Mouse (Mus musculus) cerebellum, adult (tissue): ENCODE measurements around the gene Dohh.

Experiments
- ATAC-seq: cut with Nextera tagmentation; 2 replicates; pipeline ENCODE4 v1.9.2; 2017; ENCODE audit warnings: mild to moderate bottlenecking, moderate library complexity, mixed read lengths; ENCODE audit not compliant: insufficient number of reproducible peaks, low FRiP score, low TSS enrichment

Dohh gene

DNA sequence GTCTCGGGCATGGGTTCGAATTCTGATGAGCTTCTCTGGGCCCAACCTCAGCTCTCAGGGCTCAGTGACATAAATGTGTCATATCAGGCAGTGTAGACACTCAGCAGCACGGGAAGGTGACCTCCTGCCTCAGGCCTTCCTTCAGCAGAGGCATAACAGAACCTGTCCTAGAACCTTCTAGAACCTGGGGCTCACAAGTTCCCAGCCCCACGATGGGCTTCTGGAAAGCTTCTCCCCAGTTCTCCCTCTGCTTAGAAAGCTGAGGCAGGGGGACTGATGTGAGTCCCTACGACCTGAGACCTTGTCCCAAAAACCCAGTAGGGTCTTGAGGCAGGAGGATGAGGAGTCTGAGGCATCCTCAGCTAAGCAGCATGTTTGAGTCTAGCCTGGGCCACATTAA, 30.9 kb downstream of the Dohh start:
- no peak for ATAC-seq

- no peak for ATAC-seq
These were observed 31.5 kb downstream of the Dohh start for GRCm38 (mm10) chr10:81415549-81416310.

GRCm38 (mm10) chr10:81416581-81417226, 32.5 kb downstream of the Dohh start:
- ATAC-seq: peak; percentile 45; the same call in 1 of the 2 replicates

DNA sequence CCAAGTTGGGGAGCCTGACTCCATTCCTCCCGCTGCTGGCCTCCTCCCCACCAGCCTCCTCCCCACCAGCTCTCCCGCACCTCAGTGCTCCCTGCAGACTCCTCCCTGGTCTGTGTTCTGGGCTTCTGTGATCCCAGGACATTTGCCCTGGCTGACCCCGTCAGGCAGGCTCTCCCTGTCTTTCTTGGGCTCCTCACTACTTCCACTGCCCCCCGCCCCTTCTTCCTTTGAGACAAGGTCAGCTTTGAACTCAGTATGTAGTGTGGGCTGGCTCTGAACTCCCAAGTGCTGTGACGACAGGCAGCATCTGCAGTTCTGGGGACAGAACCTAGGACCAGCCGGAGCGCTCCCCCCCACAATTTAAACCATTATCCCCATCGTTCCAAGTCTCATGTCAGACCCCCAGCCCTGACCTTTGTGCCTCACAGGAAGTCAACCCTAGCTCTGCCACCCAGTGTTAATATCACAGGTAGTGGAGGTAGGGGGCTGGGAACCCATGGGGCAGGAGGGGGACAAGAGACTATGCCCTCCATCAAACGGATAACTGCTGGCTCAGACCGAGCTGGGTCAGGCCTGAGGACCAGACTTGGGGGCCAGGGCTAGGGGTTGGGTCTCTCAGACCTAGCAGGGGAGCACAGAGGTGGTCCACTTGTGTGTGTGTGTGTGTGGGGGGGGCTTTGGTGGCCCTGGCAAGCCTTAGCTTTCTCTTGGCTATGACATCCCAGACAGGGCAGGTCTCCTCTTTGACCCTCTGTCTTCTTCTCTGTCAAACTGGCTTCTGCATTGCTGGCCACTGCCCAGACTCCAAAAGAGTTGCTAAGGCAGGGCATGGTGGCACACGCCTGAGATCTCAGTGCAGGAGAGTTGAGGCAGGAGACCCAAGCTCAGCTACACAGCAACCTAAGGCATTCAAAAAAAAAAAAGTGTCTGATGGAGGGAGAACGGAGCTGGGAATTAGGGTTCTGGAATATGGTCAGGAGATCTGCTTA, 33.3 kb downstream of the Dohh start:
- ATAC-seq: no peak

DNA sequence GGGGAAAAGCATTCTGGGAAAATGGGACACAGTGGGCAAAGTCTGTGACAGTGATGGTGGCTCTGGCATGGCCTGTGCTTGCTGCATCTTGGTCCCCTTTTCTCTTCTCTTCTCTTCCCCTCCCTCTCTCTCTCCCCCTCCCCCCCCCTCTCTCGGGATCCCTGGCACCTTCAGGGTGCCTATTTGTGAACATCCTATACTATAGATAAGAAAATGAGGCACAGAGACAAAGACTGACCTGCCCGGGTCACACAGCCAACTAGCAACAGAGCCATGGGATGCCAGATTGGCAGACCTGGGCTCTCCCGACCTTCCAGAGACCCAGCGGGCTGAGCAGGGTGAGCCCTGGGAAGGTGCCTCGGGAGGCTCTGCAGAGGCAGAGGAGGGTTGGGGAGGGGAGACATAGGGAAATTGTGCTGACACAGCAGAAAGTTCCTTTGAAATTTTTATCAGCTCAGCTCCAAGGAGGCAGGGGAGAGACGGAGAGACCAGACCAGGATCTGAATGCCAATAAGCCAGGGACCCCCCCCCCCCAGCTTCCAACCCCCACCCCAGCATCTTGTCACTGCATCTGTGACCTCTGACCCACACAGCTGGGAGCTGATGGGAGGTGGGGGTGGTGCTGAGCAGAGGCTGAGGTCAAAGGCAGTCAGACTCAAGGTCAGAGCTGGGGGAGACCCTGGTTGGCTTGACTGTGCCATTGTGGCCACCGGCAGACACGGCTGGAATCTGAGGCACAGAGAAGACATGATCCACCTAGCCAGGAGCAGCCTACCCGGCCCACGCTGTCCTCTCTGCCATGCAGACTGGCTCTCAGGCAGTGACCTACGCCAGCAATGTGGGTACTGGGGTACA, 34.2 kb downstream of the Dohh start:
- ATAC-seq: no peak

GRCm38 (mm10) chr10:81419111-81419928, 35.1 kb downstream of the Dohh start:
- no peak for ATAC-seq

DNA sequence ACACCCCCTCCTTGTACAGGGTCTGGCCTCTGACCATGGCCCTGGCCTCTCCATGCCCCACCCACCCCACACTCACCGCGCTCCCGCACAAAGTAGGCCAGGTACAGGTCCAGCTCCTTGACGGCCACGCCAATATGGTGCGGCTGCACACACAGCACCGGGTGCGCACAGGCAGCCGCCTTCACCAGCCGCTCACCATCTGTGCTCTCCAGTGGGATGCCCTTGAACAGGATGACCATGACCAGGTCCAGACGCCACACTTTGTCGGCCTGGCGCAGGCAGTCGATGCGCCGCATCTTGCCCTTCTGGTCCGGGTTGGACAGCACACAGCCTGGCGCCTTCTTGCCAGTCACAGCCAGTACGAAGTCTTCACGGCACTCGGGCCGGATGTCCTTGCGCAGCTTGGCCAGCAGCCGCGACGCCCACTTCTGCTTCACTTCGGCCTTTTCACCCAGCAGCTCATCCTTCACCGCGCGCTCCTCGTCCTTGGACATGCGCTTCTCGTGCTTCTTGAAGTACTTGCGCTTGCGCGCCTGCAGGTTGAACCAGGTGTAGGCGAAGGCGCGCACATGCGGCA, 36.1 kb downstream of the Dohh start:
- ATAC-seq: no peak

DNA sequence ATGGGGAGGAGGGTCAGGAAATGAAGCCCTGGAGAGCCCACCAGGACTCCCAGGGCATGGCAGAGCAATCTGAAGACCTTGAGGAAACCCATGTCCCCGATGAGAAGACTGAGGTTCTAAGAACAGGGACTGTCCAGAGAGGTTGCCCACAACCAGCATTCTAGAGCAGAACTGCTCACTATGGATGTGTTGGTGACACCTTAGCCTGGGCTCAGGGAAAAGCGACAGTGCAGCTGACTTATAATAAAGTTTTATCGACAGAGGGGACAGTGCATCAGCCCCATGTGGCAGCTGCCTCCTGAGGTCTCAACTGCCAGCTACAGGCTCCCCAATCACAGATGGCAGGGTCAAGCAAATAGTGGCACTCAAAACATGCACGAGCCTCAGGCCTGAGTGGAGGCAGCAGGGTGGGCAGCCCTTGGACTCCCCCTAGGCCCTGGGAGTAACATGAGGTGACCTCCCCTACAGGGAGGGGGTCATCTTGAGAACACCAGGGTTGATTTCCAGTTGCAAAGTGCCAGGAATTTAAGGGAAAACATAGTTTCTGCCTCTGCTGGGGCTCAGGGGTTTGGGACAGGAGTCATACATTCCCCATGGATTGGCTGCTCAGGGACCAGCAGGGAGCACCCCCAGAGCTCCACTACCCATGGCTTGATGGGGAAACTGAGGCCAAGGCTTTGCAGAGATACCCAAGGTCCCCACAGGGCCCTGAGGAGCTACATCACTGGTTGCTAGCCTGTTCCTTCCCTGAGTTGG, 37.0 kb downstream of the Dohh start:
- ATAC-seq: no peak

DNA sequence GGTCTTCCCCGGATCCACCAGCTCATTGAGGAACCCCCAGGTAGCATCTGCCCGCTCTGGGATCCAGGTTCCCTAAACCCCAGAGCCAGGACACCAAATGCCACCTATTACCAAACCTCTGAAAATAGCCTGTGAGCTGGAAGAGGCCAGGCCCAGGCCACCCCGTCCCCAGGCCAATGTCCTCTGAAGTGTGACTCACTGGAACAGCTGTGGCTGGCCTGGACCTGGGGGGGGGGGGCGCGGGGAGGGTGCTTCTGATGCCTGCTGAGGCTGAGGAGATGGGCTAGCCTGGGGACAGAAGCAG, 37.5 kb downstream of the Dohh start:
- ATAC-seq: no peak

DNA sequence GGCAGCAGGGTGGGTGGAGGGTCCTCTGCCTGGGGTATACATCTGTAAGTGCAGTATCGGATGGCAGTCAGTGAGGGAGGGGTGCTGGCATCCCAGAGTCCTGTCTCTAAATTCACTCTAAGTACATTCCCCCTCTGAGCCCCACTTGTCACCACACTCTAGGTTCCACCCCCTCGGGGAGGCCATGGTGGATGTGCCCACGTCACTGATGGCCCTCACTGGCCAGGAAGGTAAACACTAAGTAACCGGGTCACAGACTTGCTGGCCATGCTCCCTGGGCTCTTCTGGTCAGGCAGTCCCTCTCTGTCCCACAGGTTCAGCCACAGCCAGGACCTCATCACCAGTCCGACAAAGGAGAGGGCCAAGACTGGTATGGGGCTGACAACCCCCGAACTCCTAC, 38.0 kb downstream of the Dohh start:
- no peak for ATAC-seq

DNA sequence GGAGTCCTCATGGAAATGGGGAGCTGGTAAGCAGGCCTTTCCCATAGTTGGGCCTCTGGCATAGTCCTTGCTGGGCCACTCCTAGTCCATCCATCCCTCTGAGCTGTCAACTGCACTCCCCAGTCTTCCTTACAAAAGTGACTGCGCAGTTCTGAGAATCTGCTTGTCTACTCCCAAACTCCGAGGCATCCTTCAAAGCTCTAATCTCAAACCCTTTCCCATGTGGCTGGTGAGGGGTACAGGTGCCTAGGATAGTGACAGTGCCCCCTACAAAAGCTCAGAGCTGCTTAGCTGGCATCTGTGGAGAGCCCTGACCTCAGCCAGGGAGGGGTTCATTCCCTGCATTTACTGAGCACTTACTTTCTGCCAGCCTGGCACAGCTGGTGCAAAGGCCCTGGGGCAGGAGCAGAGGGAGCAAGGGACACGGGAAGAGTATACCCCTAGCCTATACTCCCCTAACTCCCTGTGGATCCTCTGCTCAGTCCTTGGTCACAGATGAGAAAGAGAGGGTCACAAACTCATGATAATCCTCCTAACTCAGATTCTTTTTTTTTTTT, 38.5 kb downstream of the Dohh start:
- ATAC-seq: no peak

GRCm38 (mm10) chr10:81423476-81424245, 39.4 kb downstream of the Dohh start:
- ATAC-seq: no peak

DNA sequence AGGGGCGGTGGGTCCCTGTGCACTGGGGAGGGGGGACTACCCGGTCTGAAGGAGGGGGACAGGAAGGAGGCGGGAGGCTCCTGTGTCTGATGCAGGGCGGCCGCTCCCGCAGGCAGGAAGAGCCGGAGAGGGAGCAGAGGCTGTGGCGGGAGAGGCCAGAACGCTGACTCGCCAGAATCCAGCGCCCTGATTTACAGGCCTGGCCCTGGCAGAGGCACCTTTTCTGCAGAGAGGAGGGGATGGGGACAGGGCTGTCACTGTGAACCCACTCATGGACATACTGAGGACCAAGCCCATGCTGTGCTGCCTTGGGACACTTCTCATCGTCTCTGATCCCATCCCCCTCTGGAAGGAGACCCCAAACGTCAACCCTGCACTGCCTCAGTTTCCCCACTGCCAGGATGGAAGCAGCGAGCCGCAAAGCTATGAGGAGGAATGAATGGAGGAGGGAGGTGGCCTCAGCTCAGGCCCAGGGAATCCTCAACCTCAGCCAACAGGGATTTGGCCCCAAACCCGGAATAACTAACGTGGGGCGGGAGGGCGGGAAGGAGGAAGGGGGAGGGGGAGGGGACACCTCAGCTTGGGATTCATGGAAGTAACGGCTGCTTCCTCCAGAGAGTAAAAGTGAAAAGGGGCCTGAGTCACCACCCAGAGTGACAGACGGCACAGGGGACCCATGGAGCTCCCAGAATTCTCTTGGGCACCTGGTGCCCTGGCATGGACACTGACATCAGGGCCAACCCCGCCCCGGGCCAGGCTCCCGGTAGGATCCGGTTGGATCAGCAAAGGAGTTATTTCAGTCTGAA, 40.2 kb downstream of the Dohh start:
- ATAC-seq: no peak; the same call in 1 of the 2 replicates

DNA sequence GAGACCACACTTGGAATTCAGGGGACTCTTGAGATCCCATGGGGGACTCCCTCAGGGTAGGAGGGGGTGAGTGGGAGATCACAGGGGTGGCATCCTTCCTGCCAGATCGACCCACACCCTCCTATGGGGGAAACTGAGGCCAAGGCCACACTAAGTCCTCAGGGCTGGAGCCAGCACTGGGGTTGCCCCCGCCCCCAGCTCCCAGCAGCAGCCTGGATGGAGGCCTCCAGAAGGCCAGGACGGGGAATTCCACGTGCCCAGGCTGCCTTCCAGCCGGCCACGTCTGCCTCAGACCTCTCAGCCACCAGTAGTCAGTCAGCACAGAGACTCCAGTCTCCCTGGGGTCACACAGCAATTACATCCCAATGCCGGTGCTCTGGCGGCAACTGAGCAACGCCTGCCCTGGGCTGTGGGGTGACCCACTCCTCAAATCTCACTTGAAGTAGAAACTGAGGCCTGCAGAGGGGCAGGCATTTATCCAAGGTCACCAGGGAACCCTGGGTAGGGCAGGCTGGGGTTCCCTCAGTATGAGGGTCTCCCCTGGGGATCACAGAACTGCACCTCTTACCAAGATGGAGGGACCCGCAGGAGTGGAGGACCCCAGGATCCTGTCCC, 41.1 kb downstream of the Dohh start:
- ATAC-seq: 0 out of 2 replicates have a peak, but pooled peaks have one; percentile 8

DNA sequence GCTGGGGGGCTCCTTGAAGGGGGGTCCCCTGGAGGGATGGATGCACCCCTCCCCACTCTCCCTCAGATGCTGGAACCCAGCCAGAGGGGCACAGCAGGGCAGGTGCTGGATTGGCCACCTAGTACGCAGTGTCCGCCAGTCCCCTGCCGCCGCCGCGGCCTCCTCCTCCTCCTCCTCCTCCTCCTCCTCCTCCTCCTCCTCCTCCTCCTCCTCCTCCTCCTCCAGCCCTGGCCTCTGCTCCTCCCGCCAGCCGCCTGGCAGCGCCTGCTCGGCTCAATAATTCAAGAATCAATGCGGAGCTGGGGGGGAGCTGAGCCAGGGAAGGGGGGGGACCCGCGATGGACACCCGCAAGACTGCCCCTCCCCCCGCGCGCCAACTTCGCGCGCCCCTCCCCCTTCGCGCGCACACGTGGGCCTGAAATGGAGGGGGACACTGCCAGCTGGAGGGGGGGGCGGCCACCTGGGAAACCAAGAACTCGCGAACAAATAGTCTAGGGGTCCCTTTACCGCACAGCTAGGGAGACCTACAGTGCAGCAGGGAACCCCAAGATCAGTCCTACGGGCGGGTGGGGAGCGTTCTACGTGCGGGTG, 41.9 kb downstream of the Dohh start:
- ATAC-seq: no peak

- no peak for ATAC-seq
These were observed 42.7 kb downstream of the Dohh start for GRCm38 (mm10) chr10:81426897-81427296.
